Mouse (Mus musculus) adrenal gland, adult 2 months (tissue): ENCODE results near the gene Cacna2d3. TPM values are rescaled to one million over a fixed set of nuclear protein-coding genes. Genes with fewer than 3 reads are reported as not detected.

Source experiments
- DNase-seq: peaks from one replicate; pipeline ENCODE4 v3.0.0; 2021
- long read RNA-seq: library from polyadenylated mRNA; stranded (forward); transcript quantifications from one replicate; pipeline ENCODE4 v2.0.0, GENCODE M21; 2021
- polyA plus RNA-seq: library from polyadenylated mRNA; depleted of rRNA; stranded (reverse); fragments of >200 nt; gene quantifications from 2 replicates; pipeline ENCODE4 v1.2.3, GENCODE M21; 2012; rRNA removed
- total RNA-seq, 2 experiments: library from RNA; stranded (reverse); gene quantifications; 2 replicates each; pipeline ENCODE4 v1.2.3; 2021

The Cacna2d3 gene
- total RNA-seq (1 to 10 TPM; 2.7 TPM), polyA plus RNA-seq (0.67 and 0.74 TPM in 2 replicates)
- long read RNA-seq, partial matches to known transcripts = 0 of 2 reads
- long read RNA-seq, other reads (novel, unspliced or antisense) = 2 of 2 reads

DNA sequence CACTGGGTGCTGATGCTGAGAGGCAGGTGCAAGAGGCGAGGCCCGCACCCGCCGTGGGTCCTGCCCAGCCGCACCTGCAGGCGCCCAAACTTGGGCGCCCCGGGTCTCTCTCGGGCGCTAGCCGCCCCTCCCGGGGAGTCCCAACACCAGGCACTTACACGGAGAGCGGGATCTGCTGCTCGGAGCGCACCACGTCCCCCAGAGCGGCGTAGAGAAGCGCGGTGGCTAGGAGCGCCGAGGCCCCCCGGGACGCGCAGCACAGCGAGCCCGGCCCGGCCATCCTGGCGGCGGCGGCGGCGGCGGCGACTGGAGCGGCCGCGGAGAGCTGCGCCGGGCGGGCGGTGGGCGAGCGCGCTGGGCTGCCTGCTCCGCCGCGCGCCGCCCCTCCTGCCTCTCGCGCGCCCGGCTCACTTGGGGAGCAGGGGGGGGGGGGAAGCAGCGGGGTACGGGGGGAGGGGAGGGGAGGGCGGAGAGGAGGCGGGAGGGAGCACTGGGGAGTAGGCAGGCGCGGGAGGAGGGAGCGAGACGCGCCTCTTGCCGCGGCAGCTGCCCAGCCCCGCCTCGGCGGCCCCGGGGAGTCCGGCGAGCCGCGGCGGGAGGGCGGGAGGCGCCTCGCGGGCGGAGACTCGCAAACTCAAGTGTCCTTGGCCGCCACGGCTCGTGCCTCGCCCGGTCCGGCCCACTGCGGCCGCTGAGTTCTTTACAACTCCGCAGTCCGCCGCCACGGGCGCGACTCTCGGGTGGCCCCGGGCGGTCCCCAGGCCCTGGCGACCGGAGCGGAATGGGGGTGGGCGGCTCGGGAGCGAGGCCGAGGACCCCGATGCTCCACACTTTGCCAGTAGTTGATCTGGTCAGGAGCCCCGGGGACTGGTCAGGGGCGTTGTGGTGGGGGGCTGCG, at the start of gene Cacna2d3:
Cacna2d3 (minus strand) TSS at position 377 of the 898 bp plus-strand sequence.
- DNase-seq = peak; percentile 90

DNA sequence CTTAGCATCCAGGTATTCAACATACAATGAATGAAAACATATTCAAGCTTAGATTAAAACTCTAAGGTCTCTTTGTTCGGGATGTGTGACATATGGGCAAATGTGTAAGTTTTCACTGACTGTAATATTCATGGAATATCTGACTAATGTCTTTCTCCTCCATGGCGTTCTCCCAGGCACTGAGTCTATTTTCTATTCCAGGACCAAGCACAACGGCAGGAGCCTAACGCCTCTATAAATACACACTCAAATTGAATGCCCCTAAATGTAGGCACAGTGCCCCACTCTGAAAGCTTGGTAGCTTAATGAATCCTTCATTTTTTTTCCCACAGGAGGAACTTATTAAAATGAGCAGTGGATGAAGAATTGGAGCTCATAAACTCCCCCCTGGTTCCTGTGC, 47.8 kb upstream of the Cacna2d3 start:
- no peak for DNase-seq

DNA sequence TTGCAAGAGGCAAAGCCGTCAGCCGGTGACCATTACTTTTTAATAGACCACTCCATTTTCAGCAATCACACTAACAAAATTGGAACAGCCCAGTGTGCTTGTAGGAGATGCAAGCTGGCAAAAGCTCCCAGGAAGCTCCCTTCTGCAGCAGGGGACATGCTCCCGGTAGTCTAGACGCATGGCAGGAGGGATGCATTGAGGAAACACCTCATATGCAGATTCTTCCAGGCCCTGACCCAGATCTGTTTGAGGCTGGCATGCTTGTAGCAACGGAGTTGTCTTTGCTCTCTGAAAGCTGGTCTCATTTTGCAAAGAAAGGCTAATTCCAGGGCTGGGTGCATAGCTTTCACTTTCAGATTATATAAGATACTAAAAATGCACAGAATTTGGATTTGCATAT, 31.2 kb upstream of the Cacna2d3 start:
- DNase-seq = peak; percentile 18

DNA sequence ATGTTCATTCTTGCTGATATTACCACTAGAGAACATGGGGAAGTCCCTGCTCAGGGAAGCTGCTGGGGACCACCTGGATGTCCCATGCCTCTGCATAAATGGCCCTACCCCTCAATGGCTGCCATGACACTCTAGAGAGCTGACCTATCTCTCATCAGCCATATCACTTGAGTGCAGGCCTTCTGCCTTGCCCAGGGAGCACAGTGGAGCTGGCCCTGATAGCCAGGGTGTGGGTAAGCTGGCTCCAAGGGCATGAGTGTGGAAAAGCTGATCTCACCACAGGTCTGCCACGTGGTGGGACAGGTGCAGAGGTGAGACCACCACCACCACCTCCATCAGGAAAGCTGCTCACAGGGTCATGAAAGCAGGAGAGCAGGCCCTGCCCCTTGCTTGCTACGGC, 17.1 kb upstream of the Cacna2d3 start:
- DNase-seq = no peak

DNA sequence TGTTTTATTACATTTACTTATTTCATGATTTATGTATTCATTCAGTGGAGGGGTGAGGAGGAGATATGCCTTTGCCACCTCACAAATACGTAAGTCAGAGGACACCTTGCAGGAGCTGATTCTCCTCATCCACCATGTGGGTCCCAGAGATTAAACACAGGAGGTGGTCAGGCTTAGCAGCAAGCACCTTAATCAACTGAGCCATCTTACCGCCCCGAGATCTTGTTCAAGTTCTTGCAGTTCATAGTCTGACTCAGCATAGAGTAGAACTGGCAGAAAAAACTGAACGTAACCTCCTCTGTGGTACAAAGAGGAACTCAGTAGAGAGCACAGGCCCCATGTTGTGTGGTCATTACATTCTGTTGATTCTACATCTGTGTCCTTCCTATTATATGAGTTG, 8.6 kb upstream of the Cacna2d3 start:
- DNase-seq = no peak

DNA sequence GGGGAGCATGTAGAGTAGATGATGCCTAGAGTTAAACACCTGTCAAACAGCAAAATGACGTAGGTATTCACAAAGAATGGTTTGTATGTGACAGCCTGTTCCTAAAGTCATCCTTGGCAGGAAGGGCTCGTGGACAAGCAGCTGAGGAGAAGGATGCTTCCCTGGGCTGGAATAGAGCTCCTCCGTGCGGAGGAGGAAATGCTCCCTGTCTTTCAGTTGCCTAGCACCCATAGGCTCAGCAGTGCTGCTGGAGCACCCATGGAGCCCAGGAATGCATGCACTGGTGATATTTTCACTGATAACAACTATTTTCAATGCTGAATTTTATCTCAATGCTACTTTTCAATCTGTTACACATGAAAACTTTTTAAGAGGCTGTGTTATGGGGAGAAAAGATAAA, 7.3 kb upstream of the Cacna2d3 start:
- DNase-seq = no peak

DNA sequence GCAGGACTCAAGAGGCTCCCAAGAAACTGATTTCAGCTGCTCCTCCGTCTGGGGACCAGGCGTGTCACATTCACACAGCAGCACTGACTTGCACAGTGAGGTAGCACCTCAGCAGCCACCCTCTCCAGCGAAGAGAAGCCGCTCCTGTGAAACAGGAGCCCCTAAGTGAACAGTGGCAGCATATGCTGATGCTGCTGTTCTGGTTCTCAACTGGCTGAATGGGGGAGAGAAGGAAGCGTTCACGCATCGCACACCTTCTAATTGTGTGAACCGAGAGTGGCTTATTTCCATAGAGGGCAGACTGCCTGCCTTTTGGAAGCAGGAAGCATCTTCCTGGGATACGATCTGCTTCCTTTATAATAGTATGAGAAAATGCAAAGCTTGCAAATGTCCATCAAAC, 5.9 kb upstream of the Cacna2d3 start:
- DNase-seq = no peak

DNA sequence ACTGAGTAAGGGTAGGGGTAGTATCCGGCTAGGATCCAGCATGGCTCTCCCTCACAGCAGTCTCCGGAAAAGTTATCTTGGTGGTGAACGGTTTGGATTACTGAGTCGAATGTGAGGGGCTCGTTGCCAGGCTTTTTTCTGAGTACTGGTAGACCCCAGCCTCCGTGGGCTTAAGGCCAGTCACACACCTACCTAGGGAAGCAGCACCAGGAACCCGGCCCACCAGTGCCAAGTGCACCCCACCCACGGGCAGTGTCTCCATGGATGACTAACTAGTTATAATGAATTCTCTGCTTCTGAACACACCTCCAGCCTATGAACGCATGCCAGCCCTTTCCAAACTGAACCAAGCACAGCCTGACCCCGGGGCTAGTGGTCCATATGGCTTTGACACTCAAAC, 1.6 kb upstream of the Cacna2d3 start:
- no peak for DNase-seq

DNA sequence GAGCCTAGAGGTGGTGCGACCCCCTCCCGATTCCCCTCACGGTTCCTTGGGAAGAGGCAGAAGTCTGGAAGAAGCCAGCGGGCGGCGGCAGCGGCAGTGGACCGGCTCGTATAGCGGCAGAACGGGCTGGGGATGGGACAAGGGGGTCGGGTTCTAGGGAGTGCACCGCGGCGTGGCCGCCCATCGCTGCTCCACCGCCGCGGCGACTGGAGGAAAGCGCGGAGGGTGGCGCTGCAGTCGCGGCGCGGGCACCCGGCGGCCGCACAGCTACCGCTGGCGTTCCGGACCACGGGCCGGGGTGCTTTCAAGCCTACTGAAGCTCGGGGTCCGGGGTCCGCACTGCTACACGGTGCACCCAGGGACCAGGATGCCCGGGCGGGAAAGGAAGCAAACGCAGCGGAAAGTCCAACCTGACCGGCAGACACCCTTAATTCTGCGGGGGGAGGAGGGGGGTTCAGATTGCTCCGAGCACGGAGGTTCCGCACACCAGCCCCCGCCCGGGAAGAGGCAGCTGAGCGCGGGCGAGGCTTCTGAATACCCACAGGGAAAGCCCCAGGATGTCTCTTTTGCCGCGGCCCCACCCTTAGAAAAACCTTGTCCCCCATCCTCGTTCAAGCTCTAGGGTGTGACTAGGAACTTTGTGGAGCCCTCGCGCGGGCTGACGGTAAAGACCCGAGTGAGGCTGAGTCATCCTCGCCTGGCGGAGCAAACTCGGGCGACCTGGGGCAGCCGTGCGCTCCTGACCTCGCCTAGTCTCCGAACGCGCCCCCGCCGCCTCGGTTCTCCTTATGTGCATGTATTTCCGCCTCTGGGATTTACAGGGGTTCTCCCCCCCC, 940 bp upstream of the Cacna2d3 start:
- peak; percentile 74 for DNase-seq

DNA sequence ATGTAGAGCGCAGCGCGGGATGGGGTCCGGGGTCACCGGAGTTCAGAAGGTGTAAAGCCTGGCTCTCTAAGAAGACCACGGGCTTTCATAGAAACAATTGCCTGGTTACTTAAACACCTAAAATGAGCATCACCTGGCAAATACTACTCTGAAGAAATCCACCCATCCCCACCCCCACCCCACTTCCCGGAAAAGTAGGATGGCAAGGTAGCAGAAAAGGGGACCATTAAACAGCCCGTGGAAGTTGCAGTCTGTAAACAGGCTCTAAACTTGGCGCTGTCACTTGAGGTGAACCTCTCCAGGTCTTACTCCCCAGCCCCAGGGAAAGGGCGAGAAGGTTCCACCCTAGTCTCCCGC, 555 bp downstream of the Cacna2d3 start:
- no peak for DNase-seq

DNA sequence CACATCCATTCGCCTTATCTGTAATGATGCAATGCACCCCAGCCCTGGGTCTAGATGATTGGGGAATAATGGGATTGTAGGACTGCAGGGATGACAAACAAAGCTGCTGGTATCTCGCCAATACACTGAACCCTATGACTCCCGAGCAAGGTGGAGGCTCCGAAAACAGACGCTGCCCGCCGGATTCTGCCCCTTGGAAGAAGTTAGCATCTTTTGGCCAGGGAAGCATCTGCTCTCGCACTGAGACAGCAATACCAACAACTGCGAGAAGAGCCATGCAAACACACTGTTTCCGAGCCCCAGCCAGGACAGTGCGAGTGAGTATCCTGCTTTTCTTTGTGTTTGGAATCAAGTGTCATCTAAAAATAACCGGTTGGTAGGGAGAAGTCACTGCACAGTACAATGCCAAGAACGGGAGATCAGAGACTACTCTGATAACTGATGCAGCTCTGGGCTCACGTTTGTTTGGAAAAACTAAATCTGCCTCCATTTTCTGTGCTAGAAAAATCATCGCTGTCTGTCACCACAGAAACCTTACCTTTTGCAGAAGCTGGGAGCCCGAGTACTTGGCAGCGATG, 1.2 kb downstream of the Cacna2d3 start:
- no peak for DNase-seq

DNA sequence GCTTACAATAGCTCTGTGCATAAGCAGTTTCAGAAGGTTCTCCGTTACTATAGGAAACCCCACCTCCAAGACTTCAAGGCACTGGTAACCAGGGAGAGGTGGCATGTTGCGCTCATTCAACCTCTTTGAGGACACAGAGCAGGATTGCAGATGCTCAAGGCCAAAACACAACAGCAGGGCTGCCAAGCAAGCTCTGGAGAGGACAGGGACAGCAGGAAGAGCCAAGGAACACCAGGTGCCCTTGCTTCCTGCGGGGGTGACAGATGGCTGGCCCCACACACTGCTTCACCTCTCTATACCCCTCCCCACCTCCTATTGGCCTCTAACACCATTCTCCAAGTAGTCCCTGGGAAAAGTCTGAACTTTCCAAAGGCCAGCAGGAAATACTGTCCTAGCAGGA, 9.0 kb downstream of the Cacna2d3 start:
- peak; percentile 25 for DNase-seq

DNA sequence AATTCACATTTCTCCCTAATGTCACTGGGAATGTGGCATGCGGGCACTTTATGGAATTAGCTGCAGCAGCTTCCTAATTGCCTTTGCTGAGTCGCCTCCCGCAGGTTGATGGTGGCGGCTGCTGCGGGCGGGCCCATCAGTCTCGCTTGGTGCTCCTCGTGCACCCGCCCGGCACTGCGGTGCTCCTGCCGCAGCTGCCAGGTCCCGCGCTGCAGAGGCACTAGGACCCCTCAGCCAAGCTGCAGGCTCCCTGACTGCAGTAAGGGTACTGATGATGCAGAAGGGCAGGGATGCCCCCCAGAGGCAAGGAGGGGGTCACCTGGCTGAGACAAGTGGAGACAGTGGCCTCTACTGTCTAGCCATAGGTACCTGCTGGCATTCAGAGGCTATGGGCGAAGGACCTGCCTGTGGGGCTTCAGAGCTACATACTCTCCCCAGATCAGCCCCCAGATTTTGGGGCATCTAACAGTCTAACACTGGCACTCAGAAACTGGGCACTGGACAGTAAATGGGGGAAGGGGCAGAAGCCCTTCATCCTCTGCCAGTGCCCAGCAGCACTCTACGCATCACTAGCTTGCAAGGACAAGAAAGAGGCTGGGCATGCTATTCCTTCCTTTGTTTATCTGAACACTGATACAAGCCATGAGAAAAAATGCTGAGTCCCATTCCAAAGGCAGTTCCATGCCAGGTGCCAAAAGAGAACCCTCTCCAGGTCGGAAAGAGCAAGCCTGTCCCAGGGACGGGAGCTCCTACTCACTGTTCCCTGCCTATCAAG, 13.9 kb downstream of the Cacna2d3 start:
- DNase-seq = no peak

DNA sequence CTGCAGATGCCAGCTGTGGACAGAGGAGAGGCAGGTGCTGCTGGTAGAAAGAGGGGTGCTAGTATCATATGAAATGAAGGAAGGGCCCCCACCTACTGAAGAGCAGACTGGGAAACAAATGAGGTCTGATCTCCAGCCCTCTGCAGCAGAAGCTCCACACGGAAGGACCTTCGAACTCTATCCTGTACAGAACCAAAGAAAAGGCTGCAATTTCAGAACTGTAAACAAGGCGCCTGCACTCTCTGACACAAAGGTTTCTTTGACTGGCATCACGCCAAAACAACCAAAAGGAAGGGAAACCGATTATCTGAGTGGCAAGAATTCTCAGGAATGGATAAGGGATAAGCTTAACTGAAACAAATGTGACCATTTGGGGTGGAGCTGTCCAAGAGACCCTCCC, 18.9 kb downstream of the Cacna2d3 start:
- DNase-seq = no peak

DNA sequence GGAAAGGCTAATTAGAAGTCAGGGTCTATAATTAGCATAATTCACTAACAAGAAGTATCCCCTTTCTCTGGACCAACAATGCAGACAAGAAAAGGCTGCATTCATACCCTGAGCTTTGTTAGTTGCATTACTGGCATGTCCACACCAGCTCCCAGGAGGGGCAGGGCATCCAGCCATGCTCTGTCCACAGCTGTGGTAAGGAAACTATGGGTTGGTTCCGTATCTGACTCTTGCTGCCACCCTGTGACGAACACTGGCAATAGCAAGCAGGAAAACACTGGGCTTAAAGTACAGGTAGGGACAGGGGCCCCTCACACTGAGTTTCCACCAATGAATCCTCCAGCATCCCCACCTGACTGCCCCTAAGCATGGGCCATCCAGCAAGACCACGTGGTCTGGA, 25.5 kb downstream of the Cacna2d3 start:
- DNase-seq = peak; percentile 60

DNA sequence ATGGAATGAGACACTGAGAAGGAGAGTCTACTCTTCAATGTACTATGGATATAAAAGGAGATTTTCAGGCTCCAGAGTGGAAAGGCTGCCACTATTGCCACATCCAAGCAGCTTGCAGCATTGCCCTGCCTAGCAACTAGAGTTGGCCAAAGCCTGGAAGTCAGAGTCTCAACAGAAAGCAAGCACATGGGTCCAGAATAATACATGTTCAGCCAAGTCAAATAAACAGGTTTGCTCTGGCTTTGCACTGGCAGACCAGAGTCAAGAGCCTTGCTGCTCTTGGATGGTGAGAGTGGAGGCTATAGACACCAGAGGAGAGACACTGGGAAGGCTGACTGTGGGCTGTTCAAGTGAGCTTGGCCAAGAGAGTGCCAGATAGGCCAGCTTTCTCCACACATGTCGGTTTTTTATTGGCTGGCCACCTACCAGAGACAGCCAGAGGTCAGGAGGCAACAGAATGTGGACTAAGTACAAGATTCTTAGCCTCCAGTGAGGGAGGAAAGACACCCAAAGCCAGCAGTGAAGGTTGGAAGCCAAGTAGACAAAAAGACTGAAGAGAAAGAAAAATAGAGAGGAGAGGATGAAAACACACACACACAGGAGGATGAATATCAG, 49.1 kb downstream of the Cacna2d3 start:
- peak; percentile 2 for DNase-seq

DNA sequence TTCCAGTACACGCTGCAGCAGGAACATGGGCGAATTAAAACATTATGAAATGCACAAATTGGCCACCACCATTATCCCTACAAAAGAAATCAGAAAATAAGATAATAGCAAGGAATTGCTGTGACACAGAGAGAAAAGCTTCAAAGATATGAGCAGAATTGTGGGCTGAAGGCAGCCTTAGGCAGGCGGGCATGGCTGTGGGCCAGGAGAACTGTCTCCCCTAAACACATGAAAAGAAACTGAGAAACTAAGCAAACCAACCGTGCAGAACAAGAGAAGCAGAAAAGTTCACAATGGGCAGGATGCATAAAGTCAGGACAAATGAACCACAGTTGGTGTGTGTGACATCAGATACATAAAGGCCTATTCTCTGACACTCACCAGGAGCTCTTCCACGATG, 51.8 kb downstream of the Cacna2d3 start:
- DNase-seq = no peak

DNA sequence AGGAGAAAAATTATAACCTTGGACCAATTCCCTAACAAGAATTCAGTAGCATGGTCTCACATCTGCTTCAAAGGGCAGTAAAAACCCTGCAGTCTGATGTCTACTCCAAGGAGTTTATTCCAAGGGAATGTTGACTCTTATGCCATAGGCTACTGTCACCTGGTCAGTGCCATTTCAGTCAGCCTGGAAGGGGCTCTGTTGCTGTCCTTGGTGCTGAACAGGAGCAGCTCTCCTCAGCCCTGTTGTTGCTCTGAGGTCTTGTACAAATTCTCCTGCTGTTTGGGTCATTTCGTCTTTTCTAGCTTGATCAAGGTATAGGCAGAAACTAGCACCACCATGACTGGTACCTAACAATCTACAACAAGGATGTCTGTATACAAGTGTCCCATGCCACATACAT, 64.7 kb downstream of the Cacna2d3 start:
- DNase-seq = peak; percentile 4

DNA sequence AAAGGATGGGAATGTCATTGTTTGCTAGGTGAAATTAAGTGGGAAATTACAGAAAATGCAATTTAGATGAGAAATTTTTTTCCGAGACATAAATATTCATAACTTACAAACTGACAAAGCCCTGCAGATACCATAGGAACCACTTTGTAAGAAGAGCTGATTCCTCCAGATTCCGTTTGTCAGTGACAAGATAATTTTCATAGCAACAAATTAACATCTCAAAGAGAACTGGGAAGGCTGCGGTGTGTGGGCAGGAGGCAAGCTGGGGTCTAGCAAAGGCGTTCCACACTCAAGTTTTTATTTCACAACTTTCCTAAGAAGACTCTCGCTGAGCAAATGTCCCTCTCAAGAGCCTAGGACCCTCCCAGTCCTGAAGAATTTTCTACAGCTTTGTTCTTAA, 71.1 kb downstream of the Cacna2d3 start:
- DNase-seq = no peak

DNA sequence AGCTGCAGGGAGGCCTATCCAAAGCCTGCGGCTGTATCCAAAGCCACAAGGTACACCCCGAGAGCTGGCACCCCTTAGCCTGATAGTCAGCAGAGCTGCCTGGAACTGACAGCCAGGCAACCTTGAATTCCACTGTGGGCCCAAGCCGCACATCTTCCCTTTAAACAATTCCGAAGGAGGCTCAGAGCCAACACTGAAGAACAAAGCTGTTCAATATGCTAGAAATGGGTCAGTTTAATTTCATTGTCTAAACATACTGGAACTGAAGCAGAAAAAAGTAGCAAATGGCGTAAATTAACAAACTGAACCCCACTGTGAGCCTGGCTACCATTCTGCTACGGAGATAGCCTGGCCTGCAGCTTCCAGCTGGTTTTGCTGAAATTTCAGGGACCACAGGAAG, 72.9 kb downstream of the Cacna2d3 start:
- no peak for DNase-seq

DNA sequence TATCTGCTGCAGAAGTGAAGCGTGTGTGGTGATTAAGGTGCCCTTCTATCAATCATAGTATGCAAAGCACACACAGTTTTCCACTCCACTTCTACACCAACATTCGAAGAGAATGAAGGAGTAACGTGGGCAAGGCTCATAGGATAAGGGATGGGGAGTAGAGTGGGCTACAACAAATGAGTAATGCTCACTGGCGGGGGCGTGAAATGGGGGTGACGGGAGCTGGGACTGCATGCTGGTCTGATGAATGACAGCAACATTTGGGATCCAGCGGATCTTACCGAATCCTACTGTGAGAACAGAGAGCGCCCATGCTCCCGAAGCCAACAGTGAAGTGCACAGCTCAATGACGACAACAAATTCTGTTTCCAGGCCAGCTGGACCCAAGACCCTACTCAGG, 76.2 kb downstream of the Cacna2d3 start:
- DNase-seq = no peak

DNA sequence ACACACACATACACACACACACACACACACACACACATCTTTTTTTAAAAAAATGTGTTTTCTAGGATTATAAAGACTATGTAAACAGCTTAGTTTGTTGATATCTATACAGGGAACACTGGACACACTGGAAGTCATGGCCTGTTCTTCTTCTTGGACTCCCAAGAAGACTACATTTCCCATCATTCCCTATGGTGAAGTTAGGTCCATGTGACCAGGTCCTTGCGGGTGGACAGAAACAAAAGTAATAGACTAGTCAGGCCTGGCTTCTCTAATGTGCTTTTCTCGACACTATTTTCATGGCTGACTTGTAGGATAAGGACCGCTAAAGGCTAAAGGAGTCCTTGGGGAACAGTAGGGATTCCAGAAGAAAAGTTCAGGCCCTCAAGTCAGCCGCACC, 78.4 kb downstream of the Cacna2d3 start:
- no peak for DNase-seq
